Mouse (Mus musculus): ENCODE results near the gene Fpr-rs3. TPM values are rescaled to one million over a fixed set of nuclear protein-coding genes. Genes with fewer than 3 reads are reported as not detected.

The Fpr-rs3 gene
- polyA plus RNA-seq (2017; shearing (Covaris generic)) = 0.50 TPM

GRCm38 (mm10) chr17:20624777-20625176 lies at the start of gene Fpr-rs3:
Gene Fpr-rs3, minus strand, starts transcription at chr17:20624877.

DNA sequence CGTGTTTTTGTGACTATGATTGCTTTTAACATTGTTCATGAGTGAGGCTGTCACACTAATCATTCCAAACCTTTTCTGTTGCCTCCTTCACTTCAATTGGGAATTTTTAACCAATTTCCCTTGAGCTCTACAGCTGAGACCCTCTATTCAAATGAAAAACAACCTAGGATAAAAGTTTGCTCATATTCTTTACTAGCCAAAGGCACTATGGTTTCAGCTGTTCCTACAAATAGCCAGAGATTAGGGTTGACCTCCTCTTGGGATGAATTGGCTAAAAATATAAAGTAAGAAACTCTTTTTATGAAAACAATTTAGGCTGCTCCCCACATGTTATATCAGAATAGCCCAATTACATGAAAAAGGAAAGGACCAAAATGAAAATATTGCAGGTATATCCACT lies 28.4 kb downstream of the Fpr-rs3 start, which contains the start of gene Vmn2r110:
Gene Vmn2r110 (minus strand): TSS at position 101 of the 400 bp plus-strand sequence.

Other genes starting within 250 kb of the Fpr-rs3 start
- gene Vmn1r224, start 210.7 kb downstream of the Fpr-rs3 start, polyA plus RNA-seq (2017; shearing (Covaris generic)) = not detected
- not detected for gene Vmn2r108, start 143.5 kb downstream of the Fpr-rs3 start, polyA plus RNA-seq (2017; shearing (Covaris generic))
- gene Vmn1r225, start 126.7 kb downstream of the Fpr-rs3 start, polyA plus RNA-seq (2017; shearing (Covaris generic)) = 0.45 TPM
- not detected for gene Vmn2r109, start 60.1 kb downstream of the Fpr-rs3 start, polyA plus RNA-seq (2017; shearing (Covaris generic))
- not detected for gene Vmn2r110, start 28.5 kb downstream of the Fpr-rs3 start, polyA plus RNA-seq (2017; shearing (Covaris generic))
- not detected for gene Vmn1r226, start 58.0 kb upstream of the Fpr-rs3 start, polyA plus RNA-seq (2017; shearing (Covaris generic))
- 0.07 TPM for gene Vmn1r227, start 105.0 kb upstream of the Fpr-rs3 start, polyA plus RNA-seq (2017; shearing (Covaris generic))
- gene Vmn1r228, start 161.3 kb upstream of the Fpr-rs3 start, polyA plus RNA-seq (2017; shearing (Covaris generic)) = not detected
- 0.05 TPM for gene Vmn1r229, start 186.7 kb upstream of the Fpr-rs3 start, polyA plus RNA-seq (2017; shearing (Covaris generic))
- gene Vmn1r230, start 215.6 kb upstream of the Fpr-rs3 start, polyA plus RNA-seq (2017; shearing (Covaris generic)) = not detected